Mouse (Mus musculus): Measurements from ENCODE around the gene Zfp93. TPM values are rescaled to one million over a fixed set of nuclear protein-coding genes. Genes with fewer than 3 reads are reported as not detected.

Gene Zfp93
- polyA plus RNA-seq, 1 experiment: 1.8 TPM

DNA sequence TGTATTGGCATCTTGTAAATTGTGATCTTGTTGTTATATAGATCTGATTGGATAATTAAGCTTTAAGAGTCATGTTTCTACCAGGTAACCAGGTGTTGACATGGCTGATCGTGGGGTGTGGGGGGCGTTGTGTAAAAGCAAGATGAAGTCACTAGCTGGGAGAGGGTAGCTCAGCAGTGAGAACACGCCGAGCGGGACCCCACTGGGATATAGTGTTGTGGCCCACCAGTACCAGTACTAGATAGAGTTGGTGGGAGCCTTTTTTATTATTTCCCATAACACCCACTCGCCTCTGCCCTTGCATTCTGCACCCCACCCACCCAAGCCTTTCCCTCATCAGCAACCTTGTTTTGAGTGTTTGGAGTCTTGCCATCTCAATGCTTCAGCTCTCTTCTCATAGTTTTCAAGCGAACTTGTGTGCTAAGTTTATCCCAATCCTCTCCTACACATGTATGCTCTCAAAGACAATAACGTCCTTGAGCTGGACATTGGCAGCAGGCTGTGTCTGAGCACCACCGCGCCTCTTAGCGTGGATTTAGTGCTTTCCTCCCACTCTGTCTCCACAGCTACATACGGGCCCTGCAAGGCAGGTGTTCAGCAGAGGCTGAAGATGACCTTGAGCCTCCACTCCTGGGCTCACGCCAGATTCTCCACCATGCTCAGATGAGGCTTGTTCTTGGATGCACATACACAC, 10.8 kb upstream of the Zfp93 start:
- H3ac ChIP-seq (ENCODE audit: control insufficient read depth, insufficient read length, low read depth): no peak overlapping the region
- no peaks in the 10 kb centered on the region for H3K79me3 ChIP-seq (ENCODE audit: low read depth)
- no peaks in the 10 kb centered on the region for H3K79me2 ChIP-seq (ENCODE audit: control insufficient read depth, insufficient read depth)
- TF ChIP-seq MYOD1 (IDR thresholded peaks at IDR 0.05; ENCODE audit: control insufficient read depth, insufficient read length, low read depth): no peak
- no peak for TF ChIP-seq MAX (IDR thresholded peaks at IDR 0.05)
- TF ChIP-seq CEBPB (IDR thresholded peaks at IDR 0.05; ENCODE audit: low read depth): no peak
- TF ChIP-seq CTCF (IDR thresholded peaks at IDR 0.05; ENCODE audit: control insufficient read depth, insufficient read depth, insufficient read length): no peak
- TF ChIP-seq USF1 (IDR thresholded peaks at IDR 0.05; ENCODE audit: low read depth): no peak
- no peak for TF ChIP-seq FOSL1 (IDR thresholded peaks at IDR 0.05; ENCODE audit: insufficient read depth, low read length, poor library complexity, severe bottlenecking)
- no peak for TF ChIP-seq MYOG (IDR thresholded peaks at IDR 0.05; ENCODE audit: control insufficient read depth, extremely low read depth, insufficient read length)
- H3K27me3 ChIP-seq (ENCODE audit: control insufficient read depth, insufficient read depth, insufficient read length): no peaks in the 10 kb centered on the region
- no peaks in the 10 kb centered on the region for H3K36me3 ChIP-seq (ENCODE audit: control insufficient read depth, insufficient read depth)
- no peak overlapping the region for H3K4me3 ChIP-seq (ENCODE audit: insufficient read depth, poor library complexity, severe bottlenecking)

DNA sequence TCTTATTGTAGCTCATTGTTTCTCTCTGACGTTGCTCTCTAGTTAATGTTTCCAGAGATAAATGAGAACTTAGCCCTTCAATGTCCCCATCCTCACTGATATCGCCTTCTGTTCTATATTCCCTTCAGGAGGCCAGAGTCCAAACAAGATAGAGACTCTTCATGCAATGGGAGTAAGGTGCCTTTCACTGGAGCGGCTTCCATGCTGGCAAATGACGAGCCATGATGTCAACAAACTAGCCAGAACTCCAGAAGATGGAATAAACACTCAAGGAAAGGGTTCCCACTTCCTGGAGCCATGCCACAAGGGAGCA, 10.3 kb upstream of the Zfp93 start:
- TF ChIP-seq CTCF (IDR thresholded peaks at IDR 0.05; ENCODE audit: control insufficient read depth, insufficient read depth, insufficient read length) (no peak), FOSL1 (IDR thresholded peaks at IDR 0.05; ENCODE audit: insufficient read depth, low read length, poor library complexity, severe bottlenecking) (no peak), CEBPB (IDR thresholded peaks at IDR 0.05; ENCODE audit: low read depth) (no peak), MYOD1 (IDR thresholded peaks at IDR 0.05; ENCODE audit: control insufficient read depth, insufficient read length, low read depth) (no peak), USF1 (IDR thresholded peaks at IDR 0.05; ENCODE audit: low read depth) (no peak)
- no peak overlapping the region for H3K4me3 ChIP-seq (ENCODE audit: insufficient read depth, poor library complexity, severe bottlenecking)
- H3K79me2 ChIP-seq (ENCODE audit: control insufficient read depth, insufficient read depth): no peaks in the 10 kb centered on the region
- H3K36me3 ChIP-seq (ENCODE audit: control insufficient read depth, insufficient read depth): no peaks in the 10 kb centered on the region
- H3K79me3 ChIP-seq (ENCODE audit: low read depth): no peaks in the 10 kb centered on the region
- H3ac ChIP-seq (ENCODE audit: control insufficient read depth, insufficient read length, low read depth): no peak overlapping the region
- H3K27me3 ChIP-seq (ENCODE audit: control insufficient read depth, insufficient read depth, insufficient read length): no peaks in the 10 kb centered on the region

- Histone ChIP-seq H3K27me3 (ENCODE audit: control insufficient read depth, insufficient read depth, insufficient read length) (no peaks in the 10 kb centered on the region), H3K79me2 (ENCODE audit: control insufficient read depth, insufficient read depth) (no peaks in the 10 kb centered on the region), H3K36me3 (ENCODE audit: control insufficient read depth, insufficient read depth) (no peaks in the 10 kb centered on the region), H3K4me3 (ENCODE audit: insufficient read depth, poor library complexity, severe bottlenecking) (no peak overlapping the region), H3ac (ENCODE audit: control insufficient read depth, insufficient read length, low read depth) (no peak overlapping the region), H3K79me3 (ENCODE audit: low read depth) (no peaks in the 10 kb centered on the region)
- TF ChIP-seq MYOD1 (IDR thresholded peaks at IDR 0.05; ENCODE audit: control insufficient read depth, insufficient read length, low read depth) (no peak), CEBPB (IDR thresholded peaks at IDR 0.05; ENCODE audit: low read depth) (no peak), USF1 (IDR thresholded peaks at IDR 0.05; ENCODE audit: low read depth) (no peak), MYOG (IDR thresholded peaks at IDR 0.05; ENCODE audit: control insufficient read depth, extremely low read depth, insufficient read length) (no peak), MAX (IDR thresholded peaks at IDR 0.05) (no peak), FOSL1 (IDR thresholded peaks at IDR 0.05; ENCODE audit: insufficient read depth, low read length, poor library complexity, severe bottlenecking) (no peak), CTCF (IDR thresholded peaks at IDR 0.05; ENCODE audit: control insufficient read depth, insufficient read depth, insufficient read length) (no peak)
Observed at GRCm38 (mm10) chr7:24268176-24269155, 1.8 kb upstream of the Zfp93 start.

- H3K4me3 ChIP-seq (ENCODE audit: insufficient read depth, poor library complexity, severe bottlenecking): no peak overlapping the region
- no peak for TF ChIP-seq MYOG (IDR thresholded peaks at IDR 0.05; ENCODE audit: control insufficient read depth, extremely low read depth, insufficient read length)
Observed at GRCm38 (mm10) chr7:24269256-24269655, 964 bp upstream of the Zfp93 start.

DNA sequence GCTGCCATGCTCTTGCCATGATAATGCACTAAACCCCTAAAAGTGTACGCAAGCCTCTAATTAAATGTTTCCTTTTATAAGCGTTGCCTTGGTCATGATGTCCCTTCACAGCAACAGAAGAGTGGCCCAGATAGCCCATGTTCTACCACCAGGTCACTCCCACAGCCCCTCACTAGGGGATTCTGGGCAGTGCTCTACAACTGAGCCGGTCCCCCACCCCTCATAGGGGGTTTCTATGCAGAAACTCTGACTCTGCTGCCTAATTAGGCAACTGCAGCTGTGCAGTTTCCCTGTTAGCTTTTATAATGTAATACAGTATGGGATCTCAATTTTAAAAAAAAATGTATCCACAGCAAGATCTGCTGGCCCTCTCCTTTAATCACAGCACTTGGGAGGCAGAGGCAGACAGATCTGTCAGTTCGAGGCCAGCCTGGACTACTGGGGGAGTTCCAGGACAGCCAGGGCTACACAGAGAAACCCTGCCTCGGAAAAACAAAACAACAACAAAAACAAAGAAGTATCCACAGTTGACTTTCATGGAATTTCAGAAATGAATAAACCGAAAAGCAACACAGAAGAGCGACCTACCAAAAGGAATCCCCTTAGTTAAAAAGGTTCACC, 443 bp upstream of the Zfp93 start:
- Histone ChIP-seq H3K36me3 (ENCODE audit: control insufficient read depth, insufficient read depth) (no peaks in the 10 kb centered on the region), H3K79me3 (ENCODE audit: low read depth) (no peaks in the 10 kb centered on the region), H3K4me3 (ENCODE audit: insufficient read depth, poor library complexity, severe bottlenecking) (no peak overlapping the region), H3K27me3 (ENCODE audit: control insufficient read depth, insufficient read depth, insufficient read length) (no peaks in the 10 kb centered on the region), H3ac (ENCODE audit: control insufficient read depth, insufficient read length, low read depth) (no peak overlapping the region), H3K79me2 (ENCODE audit: control insufficient read depth, insufficient read depth) (no peaks in the 10 kb centered on the region)
- TF ChIP-seq FOSL1 (IDR thresholded peaks at IDR 0.05; ENCODE audit: insufficient read depth, low read length, poor library complexity, severe bottlenecking): no peak
- no peak for TF ChIP-seq CTCF (IDR thresholded peaks at IDR 0.05; ENCODE audit: control insufficient read depth, insufficient read depth, insufficient read length)
- no peak for TF ChIP-seq CEBPB (IDR thresholded peaks at IDR 0.05; ENCODE audit: low read depth)
- TF ChIP-seq MYOG (IDR thresholded peaks at IDR 0.05; ENCODE audit: control insufficient read depth, extremely low read depth, insufficient read length): no peak
- TF ChIP-seq MAX (IDR thresholded peaks at IDR 0.05): no peak
- TF ChIP-seq MYOD1 (IDR thresholded peaks at IDR 0.05; ENCODE audit: control insufficient read depth, insufficient read length, low read depth): no peak
- no peak for TF ChIP-seq USF1 (IDR thresholded peaks at IDR 0.05; ENCODE audit: low read depth)

More at GRCm38 (mm10) chr7:24269256-24269655, 964 bp upstream of the Zfp93 start:
- Histone ChIP-seq H3ac (ENCODE audit: control insufficient read depth, insufficient read length, low read depth) (no peak overlapping the region), H3K27me3 (ENCODE audit: control insufficient read depth, insufficient read depth, insufficient read length) (no peaks in the 10 kb centered on the region), H3K36me3 (ENCODE audit: control insufficient read depth, insufficient read depth) (no peaks in the 10 kb centered on the region), H3K79me2 (ENCODE audit: control insufficient read depth, insufficient read depth) (no peaks in the 10 kb centered on the region), H3K79me3 (ENCODE audit: low read depth) (no peaks in the 10 kb centered on the region)

Data from C2C12 (cell line).